Mouse (Mus musculus): ENCODE results near the gene Ifrd2.

Ifrd2 gene

DNA sequence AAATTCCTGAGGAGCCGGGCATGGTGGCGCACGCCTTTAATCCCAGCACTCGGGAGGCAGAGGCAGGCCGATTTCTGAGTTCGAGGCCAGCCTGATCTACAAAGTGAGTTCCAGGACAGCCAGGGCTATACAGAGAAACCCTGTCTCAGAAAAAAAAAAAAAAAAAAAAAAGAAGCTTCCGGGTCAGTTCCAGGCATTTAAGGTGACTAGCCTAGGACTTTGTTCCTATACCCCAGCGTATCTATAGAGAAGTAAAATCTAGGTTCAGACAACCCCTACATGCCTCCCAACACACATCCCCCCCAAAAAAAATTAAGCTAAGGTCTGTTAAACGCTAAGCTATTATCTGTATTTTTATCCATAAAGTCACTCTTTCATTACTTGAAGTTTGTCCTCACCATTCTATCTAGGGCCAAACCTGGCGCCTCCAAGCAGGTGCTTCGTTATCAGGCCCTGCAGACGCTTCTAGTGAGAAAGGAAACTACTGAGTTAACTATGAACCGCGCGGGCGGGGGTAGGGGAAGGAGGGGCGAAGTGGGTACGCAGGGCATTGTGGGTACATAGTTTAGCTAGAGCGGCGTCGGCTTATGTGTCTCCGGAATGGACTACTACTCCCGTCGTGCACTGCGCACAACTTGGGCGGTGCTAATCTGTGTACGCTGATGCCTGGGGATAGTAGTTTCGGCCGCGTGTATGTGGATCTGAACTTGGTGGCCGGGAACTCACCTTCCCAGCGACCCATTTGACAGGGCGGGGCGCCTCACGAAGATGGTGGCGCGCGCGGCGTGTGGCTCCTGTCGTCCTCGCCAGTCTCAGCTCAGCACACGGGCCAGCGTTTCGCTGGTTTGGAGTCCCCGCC is at the start of gene Ifrd2:
Gene Ifrd2 (plus strand): TSS at position 669 of the 859 bp plus-strand sequence.
- DNase-seq: peak; percentile 100

DNA sequence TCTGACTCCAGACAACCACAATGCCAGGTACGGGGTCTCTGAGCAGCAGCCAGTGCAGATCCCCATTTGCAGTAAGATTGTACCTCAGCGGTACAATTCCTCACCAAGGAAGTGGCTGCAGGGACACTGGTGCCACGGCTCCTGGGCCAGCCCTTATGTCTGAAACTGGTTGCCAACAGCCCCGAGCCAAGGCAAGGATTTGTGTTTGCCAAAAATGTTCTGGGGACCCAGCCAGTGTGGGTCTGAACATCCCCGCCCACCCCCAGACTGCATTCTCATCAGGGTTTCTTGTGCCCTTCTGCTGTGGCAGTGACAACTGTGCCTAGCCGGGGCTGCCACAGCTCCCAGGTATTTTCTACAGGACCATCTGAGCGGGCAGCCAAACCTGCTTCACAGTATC is 49.2 kb upstream of the Ifrd2 start:
- peak; percentile 90 for DNase-seq

DNA sequence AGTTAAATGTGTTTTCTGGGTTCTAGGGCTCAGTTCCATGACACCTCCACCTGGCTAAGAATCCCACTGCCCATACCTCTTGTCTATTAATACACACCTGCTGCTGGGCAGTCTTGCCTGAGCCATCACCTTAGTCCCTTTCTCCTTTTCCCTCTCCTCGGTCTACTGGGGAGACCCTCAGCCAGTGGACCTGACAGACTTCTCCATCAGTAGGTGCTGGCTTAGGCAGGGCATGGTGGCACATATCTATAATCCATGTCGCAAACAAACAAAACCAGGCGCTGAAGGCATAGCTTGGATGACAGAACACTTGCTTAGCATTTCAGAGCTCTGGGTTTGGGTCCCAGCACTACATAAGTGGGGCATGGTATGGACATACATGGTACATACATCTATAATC is 48.7 kb upstream of the Ifrd2 start:
- DNase-seq: peak; percentile 92

DNA sequence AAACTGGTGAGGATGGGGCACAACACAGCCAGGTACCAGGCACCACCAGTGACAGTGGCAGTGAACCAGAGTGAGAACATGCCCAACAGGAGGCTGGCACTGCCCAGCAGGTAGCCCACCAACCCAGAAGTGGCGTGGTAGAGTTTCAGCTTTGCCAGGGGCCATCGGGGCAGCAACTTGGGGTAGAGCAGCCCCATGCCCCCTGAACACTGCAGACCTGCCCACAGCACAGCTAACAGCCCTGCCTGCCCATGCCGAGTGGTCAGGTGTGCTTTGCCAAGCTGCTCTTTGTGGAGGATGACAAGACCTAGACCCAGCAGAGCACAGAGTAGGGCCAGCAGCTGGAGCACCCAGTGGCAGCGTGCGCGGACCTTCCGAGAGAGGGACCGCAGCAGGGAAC is 47.5 kb upstream of the Ifrd2 start:
- DNase-seq: peak; percentile 92

DNA sequence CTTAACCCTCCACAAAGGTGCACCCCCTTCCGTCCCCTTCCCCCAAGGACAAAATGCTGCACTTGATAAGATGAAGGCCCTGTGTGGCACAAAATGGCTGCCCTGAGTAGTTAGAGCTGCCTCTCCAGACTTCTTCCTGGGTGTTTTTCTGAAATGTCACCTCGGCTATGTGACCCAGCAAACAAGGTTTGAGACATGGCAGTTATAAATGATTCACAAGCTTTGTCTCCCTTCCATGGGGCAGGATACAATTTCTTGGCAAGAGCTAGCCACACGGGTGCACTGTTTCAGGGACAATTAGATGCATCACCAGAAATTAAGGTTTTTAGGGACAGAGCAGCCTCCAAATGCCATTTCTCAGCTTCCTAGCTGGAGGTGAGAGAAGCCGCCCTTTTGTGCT is 47.0 kb upstream of the Ifrd2 start:
- peak; percentile 89 for DNase-seq

DNA sequence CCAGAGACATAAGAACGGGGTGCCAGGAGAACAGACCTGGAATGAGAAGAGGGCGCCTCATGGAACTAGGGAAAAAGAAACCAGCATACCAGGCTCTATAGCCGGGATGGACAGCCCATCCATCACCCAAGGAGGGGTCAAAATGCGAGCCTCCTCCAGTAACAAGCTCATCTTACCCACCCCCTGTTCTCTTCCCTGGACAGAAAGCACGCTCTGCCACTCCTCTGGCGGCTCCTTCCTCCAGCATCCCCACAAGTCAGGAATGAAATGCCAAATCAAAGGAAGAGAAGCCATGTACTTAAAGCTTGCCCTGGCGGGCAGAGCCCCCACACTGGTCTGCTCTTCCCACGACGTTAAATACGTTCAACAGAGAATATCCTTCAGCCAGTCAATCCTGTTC is 46.4 kb upstream of the Ifrd2 start:
- DNase-seq: peak; percentile 93

DNA sequence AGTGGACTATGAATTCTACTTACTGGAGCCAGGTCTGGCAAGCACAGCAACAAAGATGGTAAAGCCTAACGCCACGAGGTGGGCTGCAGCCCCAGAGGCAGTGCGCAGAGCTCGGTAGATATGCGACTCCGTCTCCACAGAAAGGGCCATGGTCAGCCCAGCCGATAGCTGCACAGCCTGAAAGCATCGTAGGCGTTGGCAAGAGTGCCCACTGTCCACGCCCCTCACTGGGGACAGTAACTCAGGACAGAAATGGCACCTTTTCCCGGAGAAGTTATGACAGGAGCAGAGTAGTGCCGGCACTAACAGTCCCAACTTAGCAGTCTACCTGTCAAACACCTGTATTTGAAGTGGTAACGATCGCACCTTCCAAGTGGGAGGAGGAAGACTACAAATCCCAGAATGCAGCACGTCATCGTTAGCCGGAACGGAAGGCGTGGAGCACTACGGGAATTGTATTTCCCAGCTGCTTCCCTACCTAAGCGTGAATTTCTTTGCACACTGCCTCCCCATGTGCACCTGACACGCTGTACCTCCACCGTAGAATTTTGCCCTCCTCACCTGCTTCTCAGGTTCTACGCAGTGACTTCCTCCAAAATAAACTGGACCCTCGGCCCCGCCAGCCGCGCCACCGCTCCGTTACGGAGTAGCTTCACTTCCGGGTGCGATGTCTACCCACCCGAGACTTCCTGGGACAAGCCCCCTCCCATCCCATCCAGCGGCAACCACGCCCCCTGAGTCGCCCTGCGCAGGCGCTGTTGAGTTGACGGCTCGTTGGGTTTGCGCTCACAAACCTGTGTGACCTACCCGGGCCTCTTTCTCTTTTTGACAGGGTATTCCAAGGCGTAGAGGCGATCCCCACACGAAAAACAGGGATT is 45.7 kb upstream of the Ifrd2 start, which contains the start of the genes Cyb561d2 and Nprl2:
Gene Cyb561d2 (minus strand): TSS at position 720 of the 878 bp plus-strand sequence.
Gene Nprl2 (plus strand): TSS at position 753 of the 878 bp plus-strand sequence.
- DNase-seq: peak; percentile 99

DNA sequence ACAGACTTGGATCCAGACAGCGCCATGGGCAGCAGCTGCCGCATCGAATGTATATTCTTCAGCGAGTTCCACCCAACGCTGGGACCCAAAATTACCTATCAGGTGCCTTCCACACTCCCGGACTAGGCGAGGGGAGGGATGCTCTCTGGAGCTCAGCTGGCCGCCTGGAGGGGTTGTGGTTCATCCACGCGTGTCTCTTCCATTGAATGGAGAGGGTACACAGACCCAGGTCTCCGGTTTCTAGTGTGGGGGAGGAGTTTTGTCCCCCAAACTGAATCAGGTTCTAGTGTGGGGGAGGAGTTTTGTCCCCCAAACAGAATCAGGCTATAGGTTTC is 45.1 kb upstream of the Ifrd2 start:
- no peak for DNase-seq

DNA sequence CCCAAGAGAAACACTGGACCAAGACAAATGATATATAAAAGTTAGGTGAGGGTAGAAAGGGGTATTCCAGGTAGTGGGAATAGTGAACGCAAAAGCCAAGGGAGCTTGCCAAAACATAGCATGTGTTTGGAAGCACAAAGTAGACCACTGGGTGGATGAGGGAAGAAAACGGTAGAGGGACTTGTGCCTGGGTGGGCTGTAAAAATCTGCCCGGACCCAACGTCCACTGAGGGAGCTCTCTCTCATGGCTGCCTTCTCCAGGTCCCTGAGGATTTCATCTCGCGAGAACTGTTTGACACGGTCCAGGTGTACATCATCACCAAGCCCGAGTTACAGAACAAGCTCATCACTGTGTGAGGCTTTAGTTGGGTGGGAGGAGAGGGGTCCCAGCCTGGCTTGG is 44.7 kb upstream of the Ifrd2 start:
- DNase-seq: peak; percentile 92

DNA sequence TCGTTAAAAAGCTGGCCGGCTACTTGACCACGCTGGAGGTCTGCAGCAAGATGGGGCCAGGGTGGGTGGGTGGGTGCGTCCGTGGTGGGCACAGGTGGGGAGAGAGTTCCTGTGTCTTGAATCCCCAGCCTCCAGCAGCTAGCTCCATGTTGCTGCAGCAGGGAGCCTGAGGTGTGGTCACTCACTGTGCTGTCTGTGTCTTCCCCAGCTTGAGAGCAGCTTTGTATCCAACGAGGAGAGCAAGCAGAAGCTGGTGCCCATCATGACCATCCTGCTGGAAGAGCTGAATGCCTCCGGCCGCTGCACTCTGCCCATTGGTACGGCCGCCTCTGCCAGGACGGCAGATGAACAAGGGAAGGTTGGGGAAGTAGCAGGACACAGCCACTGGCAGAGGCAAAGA is 44.1 kb upstream of the Ifrd2 start:
- DNase-seq: no peak

DNA sequence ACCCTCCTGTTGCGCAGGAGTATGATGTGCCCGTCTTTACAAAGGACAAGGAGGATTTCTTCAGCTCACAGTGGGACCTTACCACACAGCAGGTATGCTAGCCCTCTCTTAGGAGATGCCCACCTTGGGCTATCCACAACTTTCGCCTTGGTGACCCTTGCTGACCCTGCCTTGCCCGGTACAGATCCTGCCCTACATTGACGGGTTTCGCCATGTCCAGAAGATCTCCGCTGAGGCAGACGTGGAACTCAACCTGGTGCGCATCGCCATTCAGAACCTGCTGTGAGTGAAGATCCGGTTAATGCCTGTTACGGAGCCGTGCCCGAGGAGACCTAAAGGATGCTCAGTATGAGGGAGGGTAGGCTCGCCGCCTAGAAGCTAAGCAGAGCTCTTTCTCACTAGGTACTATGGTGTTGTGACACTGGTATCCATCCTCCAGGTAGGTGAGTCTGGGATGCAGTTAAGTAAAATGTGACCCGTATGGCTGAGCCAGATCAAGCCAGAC is 43.2 kb upstream of the Ifrd2 start:
- DNase-seq: peak; percentile 92

DNA sequence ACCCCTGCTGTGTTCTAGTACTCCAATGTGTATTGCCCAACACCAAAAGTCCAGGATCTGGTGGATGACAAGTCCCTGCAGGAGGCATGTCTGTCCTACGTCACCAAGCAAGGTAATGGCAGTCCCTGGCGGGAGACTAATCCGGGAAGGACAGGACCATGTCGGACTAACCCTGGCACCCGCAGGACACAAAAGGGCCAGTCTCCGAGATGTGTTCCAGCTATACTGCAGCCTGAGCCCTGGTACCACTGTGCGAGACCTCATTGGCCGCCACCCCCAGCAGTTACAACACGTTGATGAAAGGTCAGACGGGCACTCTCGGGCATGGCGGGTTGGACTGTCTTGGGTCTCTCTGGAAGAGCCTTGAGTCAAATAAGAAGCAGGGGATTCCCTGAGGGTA is 42.7 kb upstream of the Ifrd2 start:
- DNase-seq: peak; percentile 92

DNA sequence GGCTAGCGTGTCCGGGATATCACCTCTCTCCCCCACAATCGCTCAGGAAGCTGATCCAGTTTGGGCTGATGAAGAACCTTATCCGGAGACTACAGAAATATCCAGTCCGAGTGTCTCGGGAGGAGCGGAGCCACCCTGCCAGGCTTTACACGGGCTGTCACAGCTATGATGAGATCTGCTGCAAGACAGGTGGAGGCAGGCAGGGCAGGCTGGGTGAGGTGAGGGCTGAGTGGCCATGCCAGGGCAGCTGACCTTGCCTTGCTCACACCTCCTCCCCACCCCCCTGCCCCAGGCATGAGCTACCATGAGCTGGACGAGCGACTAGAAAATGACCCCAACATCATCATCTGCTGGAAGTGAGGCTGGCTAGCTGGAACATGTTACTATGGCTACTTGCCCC is 42.2 kb upstream of the Ifrd2 start:
- DNase-seq: peak; percentile 95

DNA sequence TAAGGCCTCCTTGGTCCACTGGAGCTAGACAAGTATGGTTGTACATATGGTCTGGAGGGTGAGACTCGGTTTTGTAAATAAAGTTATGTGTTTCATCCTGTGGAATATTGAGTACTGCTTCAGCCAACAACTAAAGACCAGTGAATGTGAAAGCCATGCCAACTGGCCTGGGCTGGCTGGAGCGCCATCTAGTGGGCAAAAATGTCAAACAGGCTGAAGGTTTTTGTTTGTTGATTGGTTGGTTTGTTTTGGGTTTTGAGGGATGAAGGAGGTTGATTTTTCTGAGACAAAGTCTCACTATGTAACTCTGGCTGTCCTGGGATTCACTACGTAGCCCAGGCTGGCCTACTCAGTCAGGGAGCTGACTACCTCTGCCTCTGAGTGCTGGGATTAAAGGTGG is 41.8 kb upstream of the Ifrd2 start:
- peak; percentile 96 for DNase-seq

DNA sequence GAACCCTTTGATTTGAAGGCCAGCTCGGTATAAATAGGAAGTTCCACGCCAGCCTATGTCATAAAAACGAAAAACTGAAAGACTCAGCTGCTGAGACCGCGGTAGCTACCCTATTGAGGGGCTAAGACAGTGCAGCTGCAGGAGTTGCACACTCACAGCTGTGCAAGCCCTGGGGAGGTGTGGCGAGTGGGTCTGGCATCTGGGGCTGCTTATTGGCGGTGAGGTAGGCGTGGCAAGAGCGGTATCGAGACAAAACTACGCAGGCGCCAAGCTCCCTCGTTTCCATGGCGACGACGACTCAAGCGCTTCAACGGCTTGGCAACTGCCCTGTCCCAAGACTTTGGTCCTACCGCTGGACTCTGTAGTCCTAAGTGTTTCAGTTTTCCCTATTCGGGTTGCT is 40.4 kb upstream of the Ifrd2 start, which contains the start of gene Zmynd10:
Gene Zmynd10 (plus strand): TSS at position 273 of the 400 bp plus-strand sequence.
- peak; percentile 99 for DNase-seq

DNA sequence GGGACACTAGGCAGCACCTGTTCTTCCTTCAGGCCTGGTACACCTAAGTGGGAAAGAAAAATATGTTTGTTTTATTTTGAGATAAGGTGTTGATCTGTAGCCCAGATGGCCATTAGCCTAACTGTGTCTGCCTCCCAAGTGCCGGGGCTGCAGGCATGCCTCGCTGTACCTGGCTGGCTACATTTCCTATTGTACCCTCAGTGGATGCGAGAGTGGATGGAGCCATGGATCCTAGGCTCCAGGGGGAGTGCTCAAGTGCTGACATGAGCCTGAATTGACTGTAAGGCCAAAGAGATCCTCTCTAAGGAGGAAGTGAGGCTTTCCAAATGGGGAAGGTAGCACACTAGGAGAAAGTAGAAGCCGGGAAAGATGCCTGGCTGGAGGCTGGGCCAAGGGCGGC is 39.5 kb upstream of the Ifrd2 start:
- DNase-seq: peak; percentile 91

DNA sequence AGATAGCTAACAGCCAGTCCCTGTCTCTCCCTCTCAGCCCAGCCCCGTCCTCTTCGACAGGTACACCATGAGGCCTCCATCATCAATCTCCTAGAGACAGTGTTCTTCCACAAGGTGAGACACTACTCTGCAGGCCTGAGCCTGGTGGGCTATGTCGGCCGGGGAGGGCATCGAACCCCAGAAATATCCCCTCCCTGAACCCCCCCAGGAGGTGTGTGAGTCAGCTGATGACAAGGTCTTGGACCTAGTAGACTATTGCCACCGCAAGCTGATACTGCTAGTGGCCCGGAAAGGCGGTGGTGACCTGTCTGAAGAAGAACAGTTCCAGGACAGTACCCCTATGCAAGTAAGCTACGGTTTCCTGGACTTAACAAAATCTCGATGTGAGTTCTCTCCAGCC is 38.6 kb upstream of the Ifrd2 start:
- peak; percentile 92 for DNase-seq

DNA sequence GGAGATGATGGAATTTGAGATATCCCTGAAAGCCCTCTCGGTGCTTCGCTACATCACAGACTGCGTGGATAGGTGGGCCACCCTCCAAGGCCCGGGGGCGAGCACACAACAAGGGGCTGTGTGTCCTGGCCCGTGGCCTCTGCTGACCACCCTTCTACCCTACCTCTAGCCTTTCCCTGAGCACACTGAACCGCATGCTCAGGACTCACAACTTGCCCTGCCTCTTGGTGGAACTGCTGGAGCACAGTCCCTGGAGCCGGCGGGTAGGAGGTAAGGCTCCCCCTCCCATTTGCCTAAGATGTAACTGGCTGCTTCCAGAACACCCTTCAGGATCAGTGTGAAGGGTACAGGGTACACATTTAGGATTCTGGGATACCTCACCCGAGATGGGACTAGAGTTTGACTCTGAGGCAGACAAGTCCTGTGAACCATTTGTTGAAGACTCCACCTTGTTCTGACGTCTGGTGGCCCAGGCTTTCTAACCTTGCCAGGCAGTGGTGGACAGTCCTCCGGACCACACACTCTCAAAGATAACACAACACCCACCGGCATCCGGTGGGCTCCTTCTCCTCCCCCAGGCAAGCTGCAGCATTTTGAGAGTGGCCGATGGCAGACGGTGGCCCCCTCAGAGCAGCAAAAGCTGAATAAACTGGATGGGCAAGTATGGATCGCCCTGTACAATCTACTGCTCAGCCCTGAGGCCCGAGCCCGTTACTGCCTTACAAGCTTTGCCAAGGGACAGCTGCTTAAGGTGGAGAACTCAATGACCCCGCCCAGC is 38.0 kb upstream of the Ifrd2 start:
- DNase-seq: peak; percentile 94

DNA sequence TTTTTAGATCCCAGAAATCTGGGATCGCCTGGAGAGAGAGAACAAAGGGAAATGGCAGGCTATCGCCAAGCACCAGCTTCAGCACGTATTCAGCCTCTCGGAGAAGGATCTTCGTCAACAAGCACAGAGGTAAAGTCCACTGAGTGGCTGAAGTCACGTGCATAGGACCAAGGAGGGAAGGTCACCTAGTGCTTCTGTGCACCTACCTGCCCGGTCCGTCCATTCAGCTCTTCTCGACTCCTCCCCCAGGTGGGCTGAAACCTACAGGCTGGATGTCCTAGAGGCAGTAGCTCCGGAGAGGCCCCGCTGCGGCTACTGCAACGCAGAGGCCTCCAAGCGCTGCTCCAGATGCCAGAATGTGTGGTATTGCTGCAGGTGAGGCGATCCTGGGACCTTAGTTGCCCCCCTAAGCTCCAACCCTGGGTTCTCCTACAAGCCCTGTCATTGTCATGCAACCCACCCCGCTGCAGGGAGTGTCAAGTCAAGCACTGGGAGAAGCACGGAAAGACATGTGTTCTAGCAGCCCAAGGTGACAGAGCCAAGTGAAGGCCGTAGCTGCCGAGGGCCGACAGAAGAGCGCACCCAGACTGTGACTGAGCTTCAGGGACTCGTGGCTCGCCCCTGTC is 36.8 kb upstream of the Ifrd2 start:
- peak; percentile 96 for DNase-seq

DNA sequence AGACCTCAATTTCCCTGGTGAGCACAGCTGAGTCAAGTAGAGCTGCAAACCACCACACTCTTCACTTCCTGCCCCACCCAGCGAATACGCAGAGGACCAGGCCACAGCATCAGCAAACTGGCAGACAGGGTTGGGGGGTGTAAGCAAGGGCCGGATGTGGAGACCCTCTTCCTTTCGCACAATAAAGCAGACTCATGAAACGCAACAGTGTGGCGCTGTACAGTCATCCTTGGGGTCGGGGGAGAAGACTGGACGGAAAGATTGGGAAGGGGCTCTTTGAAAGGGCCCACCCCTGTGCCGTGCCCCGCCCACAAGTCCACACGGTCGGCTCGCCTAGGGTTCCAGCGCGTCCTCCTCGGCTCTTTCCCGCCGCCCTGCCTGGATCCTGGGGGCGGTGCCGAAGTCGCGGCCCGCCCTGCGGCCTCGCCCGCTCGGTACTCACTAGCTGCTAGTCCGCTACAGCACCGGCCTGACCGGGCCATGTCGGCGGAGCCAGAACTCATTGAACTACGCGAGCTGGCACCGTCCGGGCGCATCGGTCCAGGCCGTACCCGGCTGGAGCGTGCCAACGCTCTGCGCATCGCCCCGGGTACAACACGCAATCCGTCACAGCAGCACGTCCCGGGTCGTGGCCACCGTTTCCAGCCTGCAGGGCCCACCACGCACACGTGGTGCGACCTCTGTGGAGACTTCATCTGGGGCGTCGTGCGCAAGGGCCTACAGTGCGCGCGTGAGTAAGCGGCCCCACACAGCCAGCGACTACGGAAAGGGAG is 36.1 kb upstream of the Ifrd2 start, which contains the start of gene Rassf1:
Gene Rassf1 (plus strand): TSS at position 439 of the 773 bp plus-strand sequence.
- peak; percentile 98 for DNase-seq

DNA sequence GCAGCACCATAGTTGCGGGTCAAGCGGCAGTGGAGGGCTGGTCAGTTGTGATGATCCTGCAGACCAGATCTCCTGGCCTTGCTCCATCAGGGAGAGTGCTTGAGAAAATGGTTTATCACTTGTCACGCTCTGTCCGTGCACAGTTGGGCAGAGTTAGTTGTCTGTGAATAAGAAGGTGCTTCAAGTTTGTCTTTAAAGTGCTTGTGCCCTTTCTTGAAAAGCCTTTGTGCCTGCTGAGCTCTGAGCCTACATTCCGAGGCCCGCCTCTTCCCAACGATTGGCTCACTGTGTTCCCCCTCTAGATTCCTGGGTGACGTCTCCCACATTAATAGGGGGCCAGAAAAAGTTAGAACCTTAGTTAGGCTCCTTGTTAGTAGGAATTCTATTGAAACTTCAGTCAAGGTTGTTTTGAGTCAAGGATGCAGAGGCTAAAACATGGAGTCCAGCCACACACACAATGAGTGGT is 35.5 kb upstream of the Ifrd2 start:
- no peak for DNase-seq

Measured in heart, adult 11 months (tissue).